Mouse (Mus musculus) limb, embryonic 14.5 days (tissue): ENCODE results near the gene Phactr4. TPM values are rescaled to one million over a fixed set of nuclear protein-coding genes. Genes with fewer than 3 reads are reported as not detected.

Experiments used
- ATAC-seq: fragments of 200-750 bp; cut with Nextera tagmentation; 2 replicates; pipeline ENCODE4 v1.8.0; 2017; ENCODE audit warnings: low read depth, moderate number of reproducible peaks, moderate TSS enrichment; ENCODE audit not compliant: low FRiP score
- DNase-seq: peaks from one replicate; pipeline ENCODE4 v3.0.0-alpha.2; 2015; ENCODE audit warnings: low spot score
- H3K27ac ChIP-seq: fragments of 300-500 bp; sonication (generic); replicated peaks from 2 replicates; pipeline ENCODE4 v1.5.1; 2014; ENCODE audit warnings: low read depth, mild to moderate bottlenecking, low read length, moderate library complexity, mixed read lengths
- H3K27me3 ChIP-seq: fragments of 300-500 bp; sonication (generic); 2 replicates; pipeline ENCODE4 v1.6.1; 2014; ENCODE audit warnings: low read length, mixed read lengths; ENCODE audit not compliant: control insufficient read depth, insufficient read depth
- H3K36me3 ChIP-seq: fragments of 300-500 bp; sonication (generic); 2 replicates; pipeline ENCODE4 v1.6.1; 2014; ENCODE audit warnings: mild to moderate bottlenecking, low read length, moderate library complexity, mixed read lengths; ENCODE audit not compliant: control insufficient read depth, insufficient read depth
- H3K4me1 ChIP-seq: fragments of 300-500 bp; sonication (generic); 2 replicates; pipeline ENCODE4 v1.6.1; 2014; ENCODE audit warnings: antibody characterized with exemption, low read length, mixed read lengths; ENCODE audit not compliant: control insufficient read depth, insufficient read depth
- H3K4me2 ChIP-seq: fragments of 300-500 bp; sonication (generic); replicated peaks from 2 replicates; pipeline ENCODE4 v1.6.1; 2014; ENCODE audit warnings: low read depth, mild to moderate bottlenecking, low read length, moderate library complexity; ENCODE audit not compliant: severe bottlenecking
- H3K4me3 ChIP-seq: fragments of 300-500 bp; sonication (generic); replicated peaks from 2 replicates; pipeline ENCODE4 v1.5.1; 2014; ENCODE audit warnings: low read length
- H3K9ac ChIP-seq: fragments of 300-500 bp; sonication (generic); 2 replicates; pipeline ENCODE4 v1.6.1; 2014; ENCODE audit warnings: mild to moderate bottlenecking, low read depth, low read length, moderate library complexity; ENCODE audit not compliant: severe bottlenecking
- H3K9me3 ChIP-seq: fragments of 300-500 bp; sonication (generic); 2 replicates; pipeline ENCODE4 v1.6.1; 2016; ENCODE audit warnings: low read length; ENCODE audit not compliant: control insufficient read depth
- POLR2A ChIP-seq: fragments of 200-500 bp; IDR thresholded peaks from 2 replicates; pipeline ENCODE4 v1.8.0; 2012; ENCODE audit warnings: inconsistent platforms, mild to moderate bottlenecking, moderate library complexity, borderline replicate concordance; ENCODE audit not compliant: insufficient read depth, insufficient read length; ENCODE audit errors: extremely low read depth
- WGBS: fragments of 180-500 bp; shearing (Covaris S2); extraction: QIAGEN DNeasy Blood & Tissue Kit; methylation state at CpG from one replicate; pipeline ENCODE4 v1.1.7; 2014; 5-methylcytosine and 5-hydroxymethylcytosine counted together
- polyA plus RNA-seq, 2 experiments: library from polyadenylated mRNA; depleted of rRNA in 1 of 2; stranded (reverse) in 1 of 2; unstranded in 1 of 2; fragments of >200 nt; fragmentation: Nextera tagmentation in 1 of 2; extraction: Ambion mirVana in 1 of 2; gene quantifications; 2 replicates each; pipeline versions ENCODE4 v1.2.1 to v1.2.3; 2012 to 2014

Phactr4 gene
- polyA plus RNA-seq, 2 experiments: 23.6 to 26.9 TPM

DNA sequence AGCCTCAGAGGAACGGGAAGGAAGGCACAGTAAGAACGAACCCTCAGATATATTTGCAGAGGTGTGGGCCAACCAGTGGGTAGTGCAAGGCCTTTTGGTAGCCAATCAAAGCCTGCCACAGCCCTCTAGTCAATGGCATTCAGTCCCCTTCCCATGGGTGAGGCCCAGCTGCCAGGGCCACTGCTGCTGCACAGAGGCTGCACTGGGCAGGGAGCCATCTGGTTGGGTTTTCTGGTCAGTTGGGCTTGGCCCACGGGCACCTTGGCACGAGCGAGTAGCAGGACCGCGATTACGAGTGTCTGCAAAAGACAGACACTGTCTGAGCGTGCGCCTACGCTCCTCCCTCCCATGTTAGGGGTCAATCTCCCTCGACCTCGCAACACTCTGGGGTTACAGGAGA lies 83.3 kb downstream of the Phactr4 start:
- DNase-seq (no peak), ATAC-seq (no peak)
- 94% methylated on average over 13 of the region's 13 CpGs for WGBS
- H3K9me3 ChIP-seq: no peaks in the 10 kb centered on the region
- H3K36me3 ChIP-seq: peaks cover 64% of the 10 kb centered on the region
- H3K4me2 ChIP-seq: no peak overlapping the region
- no peak for TF ChIP-seq POLR2A
- H3K9ac ChIP-seq: no peak overlapping the region
- H3K27ac ChIP-seq: no peak overlapping the region
- peaks cover 3% of the 10 kb centered on the region for H3K4me1 ChIP-seq
- no peak overlapping the region for H3K4me3 ChIP-seq
- no peaks in the 10 kb centered on the region for H3K27me3 ChIP-seq

- WGBS: 85% methylated on average over 6 of the region's 6 CpGs
- Histone ChIP-seq H3K4me1 (peaks cover 10% of the 10 kb centered on the region), H3K27ac (no peak overlapping the region), H3K4me2 (no peak overlapping the region), H3K4me3 (no peak overlapping the region), H3K27me3 (no peaks in the 10 kb centered on the region), H3K9me3 (no peaks in the 10 kb centered on the region), H3K9ac (no peak overlapping the region), H3K36me3 (peaks cover 57% of the 10 kb centered on the region)
- no peak for TF ChIP-seq POLR2A
- ATAC-seq (no peak), DNase-seq (no peak)
Measured at GRCm38 (mm10) chr4:132332880-132333279, 89.4 kb downstream of the Phactr4 start.

DNA sequence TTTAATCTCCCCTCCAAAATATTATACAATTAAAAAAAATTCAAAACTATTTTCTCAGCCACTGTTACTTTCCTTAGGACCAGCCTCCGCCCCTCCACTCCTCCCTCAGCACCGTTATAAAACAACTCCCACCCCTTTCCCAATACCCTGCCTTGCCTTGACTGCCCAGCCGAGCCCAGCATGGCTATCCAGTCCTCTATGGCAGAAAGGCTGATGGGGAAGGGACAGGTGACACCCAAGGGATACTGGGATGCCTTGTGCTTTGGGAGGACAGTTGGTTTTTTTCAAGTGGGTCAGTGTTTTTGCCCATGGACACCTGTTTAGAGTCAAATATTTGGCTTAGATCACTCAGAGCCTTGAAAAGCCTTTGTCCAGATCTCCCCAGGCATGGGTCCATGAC lies 90.3 kb downstream of the Phactr4 start:
- no peak overlapping the region for H3K9ac ChIP-seq
- DNase-seq (no peak), ATAC-seq (no peak)
- peaks cover 52% of the 10 kb centered on the region for H3K36me3 ChIP-seq
- WGBS: 77% methylated on average over 3 of the region's 3 CpGs
- no peaks in the 10 kb centered on the region for H3K27me3 ChIP-seq
- H3K4me3 ChIP-seq: no peak overlapping the region
- H3K9me3 ChIP-seq: no peaks in the 10 kb centered on the region
- H3K27ac ChIP-seq: no peak overlapping the region
- TF ChIP-seq POLR2A: no peak
- peaks cover 10% of the 10 kb centered on the region for H3K4me1 ChIP-seq
- H3K4me2 ChIP-seq: no peak overlapping the region

- peaks cover 53% of the 10 kb centered on the region for H3K36me3 ChIP-seq
- WGBS: 5% methylated on average over 10 of the region's 10 CpGs
- peak overlapping the region; percentile 83 for H3K9ac ChIP-seq
- peak overlapping the region; percentile 61 for H3K27ac ChIP-seq
- TF ChIP-seq POLR2A: no peak
- peaks cover 10% of the 10 kb centered on the region for H3K4me1 ChIP-seq
- ATAC-seq (0 out of 2 replicates have a peak, but pooled peaks have one; percentile 1), DNase-seq (no peak)
- H3K4me3 ChIP-seq: peak overlapping the region; percentile 69
- peak overlapping the region; percentile 65 for H3K4me2 ChIP-seq
- no peaks in the 10 kb centered on the region for H3K27me3 ChIP-seq
- no peaks in the 10 kb centered on the region for H3K9me3 ChIP-seq
Measured at GRCm38 (mm10) chr4:132329835-132330354, 92.4 kb downstream of the Phactr4 start.

DNA sequence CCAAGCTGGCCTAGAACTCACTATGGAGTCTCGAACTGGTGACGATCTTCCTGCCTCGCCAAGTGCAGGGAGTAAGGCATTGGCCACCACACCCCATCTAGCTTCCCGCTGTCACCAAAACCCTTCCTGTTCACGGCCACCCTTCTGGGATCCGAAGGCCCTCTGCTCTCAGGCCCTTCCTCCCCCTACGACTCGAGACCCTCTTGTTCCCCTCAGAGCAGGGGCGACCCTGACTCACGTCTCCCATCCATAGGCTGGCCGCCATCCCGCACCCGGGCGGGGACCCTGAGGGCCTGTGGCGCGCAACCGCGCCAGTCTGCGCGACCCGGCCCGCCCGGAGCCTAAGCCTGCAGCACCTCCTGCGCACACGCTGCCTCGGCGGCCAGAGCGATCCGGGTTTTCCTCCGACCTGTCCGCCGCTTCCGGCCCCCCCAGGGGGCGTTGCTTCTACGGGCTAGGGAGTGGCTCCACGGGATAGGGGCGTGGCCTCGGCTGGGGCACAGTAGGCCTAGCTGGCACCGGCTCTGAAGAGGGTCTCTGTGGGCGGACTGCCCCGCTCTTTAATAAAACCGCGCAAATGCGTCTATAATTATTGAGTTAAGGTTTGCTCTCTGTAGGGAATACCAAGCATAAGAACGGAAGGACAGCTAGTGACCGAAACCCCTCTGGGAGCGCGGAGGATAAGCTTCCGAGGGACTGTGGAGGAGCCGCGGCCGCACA lies 93.0 kb downstream of the Phactr4 start, which contains the start of gene Trnau1ap:
Trnau1ap (minus strand) TSS at position 424 of the 720 bp plus-strand sequence.
- Histone ChIP-seq H3K4me3 (peak within 1 kb of the TSS; percentile 69), H3K27me3 (no peaks in the 10 kb centered on the region), H3K9ac (peak within 1 kb of the TSS; percentile 83), H3K9me3 (no peaks in the 10 kb centered on the region), H3K27ac (peak within 1 kb of the TSS; percentile 61), H3K4me2 (peak within 1 kb of the TSS; percentile 65), H3K4me1 (peaks cover 10% of the 10 kb centered on the region), H3K36me3 (peaks cover 52% of the 10 kb centered on the region)
- under 1% methylated on average over 52 of the region's 52 CpGs for WGBS
- ATAC-seq (peak; percentile 95), DNase-seq (peak; percentile 92)
- peak; percentile 81; the same call in 1 of the 2 replicates for TF ChIP-seq POLR2A
